Mouse (Mus musculus): ENCODE measurements at regions not wholly inside any gene's neighbourhood (a gene's known extent, or its start where the extent isn't known, plus 50 kb on each side); places are given as distances from the start of the nearest gene placed in this dataset.

DNA sequence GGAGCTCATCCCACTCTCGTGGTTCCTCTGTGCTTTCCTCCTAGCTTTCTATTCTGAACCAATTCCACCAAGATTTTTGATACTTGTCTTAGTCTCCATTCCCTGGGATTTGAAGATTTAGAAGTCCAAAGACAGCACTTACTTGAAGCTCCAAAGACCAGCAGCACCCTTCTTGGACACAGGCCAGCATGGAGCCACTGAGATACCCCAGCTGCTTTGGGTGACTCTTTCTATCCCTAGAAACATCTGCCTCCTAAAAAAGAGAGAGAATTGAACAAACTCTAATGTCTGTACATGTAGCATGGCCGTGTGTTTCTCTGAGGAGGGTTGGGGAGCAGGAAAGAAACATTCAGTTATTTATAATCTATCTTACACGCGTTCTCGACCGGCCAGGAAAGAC is 235.5 kb downstream of the Snx19 start:
- DNase-seq (ENCODE audit: low spot score), result no peak

DNA sequence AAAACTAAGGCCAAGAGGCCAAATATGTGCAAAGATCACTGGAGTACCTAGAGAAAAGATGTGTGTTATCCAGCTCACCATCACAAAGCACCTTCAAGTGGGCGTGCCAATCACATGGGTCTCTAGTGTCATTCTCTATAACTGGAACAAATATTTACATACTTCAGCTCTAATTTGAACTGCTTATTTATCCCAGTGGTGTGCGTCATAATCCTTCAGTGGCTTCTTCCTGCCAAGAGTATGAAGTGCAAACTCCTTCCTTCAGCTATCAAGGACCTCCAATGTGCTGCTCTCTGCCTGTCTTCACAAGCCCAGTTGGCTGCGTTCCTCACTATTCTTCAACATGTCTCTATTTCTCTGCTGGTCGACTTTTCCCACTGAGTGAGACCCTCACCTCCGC is 227.1 kb downstream of the Snx19 start:
- TF ChIP-seq CTCF (IDR thresholded peaks at IDR 0.05) (no peak), EP300 (IDR thresholded peaks at IDR 0.05) (no peak)
- no peak overlapping the region for H3K9ac ChIP-seq (replicated peaks; ENCODE audit: low read depth)
- DNase-seq (ENCODE audit: low spot score) (peak; percentile 50), ATAC-seq (peak; percentile 62)
- H3K4me1 ChIP-seq (ENCODE audit: insufficient read depth, low read depth, low read length), result no peaks in the 10 kb centered on the region
- H3K4me2 ChIP-seq (replicated peaks; ENCODE audit: low read depth, low read length), result no peak overlapping the region
- no peaks in the 10 kb centered on the region for H3K36me3 ChIP-seq (ENCODE audit: insufficient read depth, low read length)
- H3K4me3 ChIP-seq (ENCODE audit: low read depth, low read length), result no peak overlapping the region
- no peaks in the 10 kb centered on the region for H3K27me3 ChIP-seq (replicated peaks; ENCODE audit: insufficient read depth, low read length)
- no peak overlapping the region for H3K27ac ChIP-seq (ENCODE audit: low read length)
- WGBS, result 64% methylated on average over 5 of the region's 5 CpGs
- H3K9me3 ChIP-seq (ENCODE audit: low read length), result no peaks in the 10 kb centered on the region

More for the DNA sequence above, 235.5 kb downstream of the Snx19 start:
- TF ChIP-seq EP300 (IDR thresholded peaks at IDR 0.05) (no peak), CTCF (IDR thresholded peaks at IDR 0.05) (no peak)
- Histone ChIP-seq H3K4me1 (ENCODE audit: insufficient read depth, low read depth, low read length) (no peaks in the 10 kb centered on the region), H3K36me3 (ENCODE audit: insufficient read depth, low read length) (no peaks in the 10 kb centered on the region), H3K4me3 (ENCODE audit: low read depth, low read length) (no peak overlapping the region), H3K27ac (ENCODE audit: low read length) (no peak overlapping the region), H3K9ac (replicated peaks; ENCODE audit: low read depth) (no peak overlapping the region), H3K27me3 (replicated peaks; ENCODE audit: insufficient read depth, low read length) (no peaks in the 10 kb centered on the region), H3K4me2 (replicated peaks; ENCODE audit: low read depth, low read length) (no peak overlapping the region), H3K9me3 (ENCODE audit: low read length) (no peaks in the 10 kb centered on the region)
- 81% methylated on average over 6 of the region's 6 CpGs for WGBS
- no peak for ATAC-seq

DNA sequence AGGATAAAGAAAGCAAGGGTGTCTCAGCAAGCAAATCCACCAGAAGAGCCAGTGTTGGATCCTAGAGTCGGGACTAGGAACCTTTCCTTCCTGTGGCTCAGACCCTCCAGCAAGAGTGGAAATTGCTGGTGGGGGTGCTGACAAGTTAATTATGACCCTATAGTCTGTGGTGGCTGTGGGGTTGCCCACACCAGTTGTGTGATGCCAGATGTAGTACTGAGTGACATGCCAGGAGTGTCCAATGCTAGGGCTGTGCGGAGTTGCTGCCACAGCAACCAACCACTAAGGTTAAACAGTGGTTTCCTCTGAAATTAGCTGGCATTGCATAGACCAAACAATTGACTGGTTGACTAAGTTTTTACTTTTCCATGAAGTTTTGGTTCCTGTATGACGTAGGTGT is 226.3 kb downstream of the Snx19 start:
- H3K4me2 ChIP-seq (replicated peaks; ENCODE audit: low read depth, low read length), result no peak overlapping the region
- H3K27me3 ChIP-seq (replicated peaks; ENCODE audit: insufficient read depth, low read length), result no peaks in the 10 kb centered on the region
- H3K4me1 ChIP-seq (ENCODE audit: insufficient read depth, low read depth, low read length), result no peaks in the 10 kb centered on the region
- H3K27ac ChIP-seq (ENCODE audit: low read length), result no peak overlapping the region
- no peaks in the 10 kb centered on the region for H3K36me3 ChIP-seq (ENCODE audit: insufficient read depth, low read length)
- TF ChIP-seq EP300 (IDR thresholded peaks at IDR 0.05), result no peak
- TF ChIP-seq CTCF (IDR thresholded peaks at IDR 0.05), result no peak
- H3K9me3 ChIP-seq (ENCODE audit: low read length), result no peaks in the 10 kb centered on the region
- ATAC-seq, result no peak
- DNase-seq (ENCODE audit: low spot score), result no peak
- WGBS, result 83% methylated on average over 3 of the region's 3 CpGs
- H3K4me3 ChIP-seq (ENCODE audit: low read depth, low read length), result no peak overlapping the region
- H3K9ac ChIP-seq (replicated peaks; ENCODE audit: low read depth), result no peak overlapping the region

- H3K27me3 ChIP-seq (replicated peaks; ENCODE audit: insufficient read depth, low read length), result no peaks in the 10 kb centered on the region
- H3K4me1 ChIP-seq (ENCODE audit: insufficient read depth, low read depth, low read length), result no peaks in the 10 kb centered on the region
- TF ChIP-seq CTCF (IDR thresholded peaks at IDR 0.05), result no peak
- TF ChIP-seq EP300 (IDR thresholded peaks at IDR 0.05), result no peak
- no peak overlapping the region for H3K9ac ChIP-seq (replicated peaks; ENCODE audit: low read depth)
- 80% methylated on average over 13 of the region's 13 CpGs for WGBS
- no peaks in the 10 kb centered on the region for H3K36me3 ChIP-seq (ENCODE audit: insufficient read depth, low read length)
- DNase-seq (ENCODE audit: low spot score) (no peak), ATAC-seq (no peak)
- H3K27ac ChIP-seq (ENCODE audit: low read length), result no peak overlapping the region
- no peaks in the 10 kb centered on the region for H3K9me3 ChIP-seq (ENCODE audit: low read length)
- no peak overlapping the region for H3K4me2 ChIP-seq (replicated peaks; ENCODE audit: low read depth, low read length)
- H3K4me3 ChIP-seq (ENCODE audit: low read depth, low read length), result no peak overlapping the region
Observed at GRCm38 (mm10) chr9:30649392-30650054, 222.6 kb downstream of the Snx19 start.

DNA sequence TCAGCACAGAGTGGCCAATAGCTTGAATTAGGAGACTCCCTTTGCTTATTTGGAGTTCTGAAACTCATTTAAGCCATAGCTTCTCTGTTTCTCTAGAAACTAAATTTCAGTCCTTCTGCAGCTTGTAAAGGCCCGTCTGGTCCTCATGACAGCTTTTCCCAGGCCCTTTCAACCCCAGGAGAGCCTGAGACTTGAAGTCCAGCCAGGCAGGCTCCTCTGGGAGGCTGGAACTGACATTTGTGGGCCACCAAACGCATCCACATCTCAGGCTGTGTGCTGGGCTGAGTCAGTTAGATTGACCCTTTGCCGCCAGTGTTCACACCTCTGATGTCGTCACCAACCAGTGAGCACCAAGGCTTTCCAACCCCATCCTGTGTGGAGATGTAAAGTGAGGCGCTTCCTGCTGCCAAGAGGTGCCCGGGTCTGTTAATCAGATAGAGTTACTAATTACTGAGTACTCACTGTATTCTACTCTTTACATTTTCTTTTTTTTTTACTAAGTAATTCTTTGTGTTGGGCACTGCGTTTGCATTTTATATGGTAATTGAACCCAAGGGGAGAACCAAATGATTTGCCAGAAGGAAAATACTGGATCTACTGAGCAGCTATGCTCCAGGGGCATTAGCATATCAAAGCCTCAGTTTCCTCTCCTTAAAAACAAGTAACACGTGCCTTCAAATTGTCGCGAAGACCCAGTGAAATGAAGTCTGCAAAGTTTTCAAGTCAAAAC is 207.0 kb downstream of the Snx19 start:
- Histone ChIP-seq H3K9ac (replicated peaks; ENCODE audit: low read depth) (no peak overlapping the region), H3K4me2 (replicated peaks; ENCODE audit: low read depth, low read length) (no peak overlapping the region), H3K9me3 (ENCODE audit: low read length) (no peaks in the 10 kb centered on the region), H3K4me3 (ENCODE audit: low read depth, low read length) (no peak overlapping the region), H3K27ac (ENCODE audit: low read length) (no peak overlapping the region), H3K36me3 (ENCODE audit: insufficient read depth, low read length) (no peaks in the 10 kb centered on the region), H3K27me3 (replicated peaks; ENCODE audit: insufficient read depth, low read length) (no peaks in the 10 kb centered on the region), H3K4me1 (ENCODE audit: insufficient read depth, low read depth, low read length) (no peaks in the 10 kb centered on the region)
- 62% methylated on average over 10 of the region's 10 CpGs for WGBS
- no peak for DNase-seq (ENCODE audit: low spot score)
- TF ChIP-seq EP300 (IDR thresholded peaks at IDR 0.05), result no peak
- no peak for TF ChIP-seq CTCF (IDR thresholded peaks at IDR 0.05)
- no peak for ATAC-seq

DNA sequence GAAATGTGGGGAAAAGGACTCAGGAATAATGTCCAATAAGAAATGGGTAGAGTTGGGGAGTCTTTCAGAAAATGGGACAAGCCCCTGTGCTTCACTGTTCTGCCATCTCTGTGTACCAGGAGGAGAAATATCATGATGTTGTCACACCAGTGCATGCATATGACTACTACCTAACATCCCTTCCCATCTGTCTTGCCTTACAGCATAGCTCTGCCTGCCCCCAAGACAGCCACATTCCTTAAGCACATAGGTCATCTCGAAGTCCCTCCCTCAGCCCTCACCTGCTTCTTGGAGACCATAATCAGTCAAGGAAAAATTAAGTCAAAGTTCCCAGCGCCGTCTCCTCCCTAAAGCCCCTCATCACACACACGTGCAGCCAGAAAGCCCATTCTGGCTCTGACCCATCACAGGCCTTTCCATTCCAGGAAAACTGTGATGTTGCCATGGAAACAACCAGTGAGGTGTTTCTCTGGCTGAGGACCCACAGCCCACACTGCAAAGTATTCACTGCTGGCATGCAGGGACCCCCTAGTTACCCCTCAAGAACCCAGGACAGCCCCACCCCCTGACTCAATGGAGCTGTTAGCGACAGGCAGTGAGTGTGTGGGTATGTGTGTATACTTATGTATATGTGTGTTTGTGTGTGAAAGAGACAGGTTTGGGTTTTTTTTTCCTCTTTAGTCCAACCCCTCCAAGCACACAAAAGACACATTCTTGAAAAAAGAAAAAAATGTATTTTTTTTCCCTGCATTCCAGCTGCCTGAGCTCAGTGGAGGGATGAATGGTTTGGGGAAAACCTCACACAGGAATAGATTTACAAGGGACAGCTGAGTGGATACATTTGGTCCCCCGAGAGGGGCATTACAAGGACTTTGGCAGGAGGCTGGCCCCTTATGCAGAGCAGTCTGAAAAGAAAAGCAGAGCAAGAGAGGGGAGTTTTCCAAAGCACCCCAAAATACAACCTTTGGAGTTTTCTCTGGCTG is 205.5 kb downstream of the Snx19 start:
- no peak overlapping the region for H3K4me2 ChIP-seq (replicated peaks; ENCODE audit: low read depth, low read length)
- 29% methylated on average over 6 of the region's 6 CpGs for whole genome bisulfite sequencing
- H3K4me1 ChIP-seq (ENCODE audit: insufficient read depth, low read depth, low read length), result no peaks in the 10 kb centered on the region
- TF ChIP-seq CTCF (IDR thresholded peaks at IDR 0.05) (no peak), EP300 (IDR thresholded peaks at IDR 0.05) (no peak)
- DNase-seq (ENCODE audit: low spot score), result peak; percentile 40
- peak; percentile 40 for ATAC-seq
- no peaks in the 10 kb centered on the region for H3K27me3 ChIP-seq (replicated peaks; ENCODE audit: insufficient read depth, low read length)
- no peaks in the 10 kb centered on the region for H3K9me3 ChIP-seq (ENCODE audit: low read length)
- no peaks in the 10 kb centered on the region for H3K36me3 ChIP-seq (ENCODE audit: insufficient read depth, low read length)
- no peak overlapping the region for H3K4me3 ChIP-seq (ENCODE audit: low read depth, low read length)
- no peak overlapping the region for H3K9ac ChIP-seq (replicated peaks; ENCODE audit: low read depth)
- H3K27ac ChIP-seq (ENCODE audit: low read length), result no peak overlapping the region
